Mouse (Mus musculus) myocyte (in vitro differentiated cells): ENCODE data around the gene Tlr13. TPM values are rescaled to one million over a fixed set of nuclear protein-coding genes. Genes with fewer than 3 reads are reported as not detected.

Source experiments
- H3K27me3 ChIP-seq: one replicate; pipeline ENCODE4 v1.6.1; 2011; ENCODE audit not compliant: control insufficient read depth, insufficient read depth, insufficient read length
- H3K36me3 ChIP-seq: one replicate; pipeline ENCODE4 v1.6.1; 2011; ENCODE audit not compliant: control insufficient read depth, insufficient read depth
- H3K4me2 ChIP-seq: one replicate; pipeline ENCODE4 v1.6.1; 2011; ENCODE audit warnings: low read depth, control low read depth
- H3K4me3 ChIP-seq: one replicate; pipeline ENCODE4 v1.5.1; 2011; ENCODE audit warnings: mild to moderate bottlenecking, control low read depth, moderate library complexity
- H3K79me2 ChIP-seq: one replicate; pipeline ENCODE4 v1.6.1; 2011; ENCODE audit not compliant: control insufficient read depth, insufficient read depth
- H3ac ChIP-seq: one replicate; pipeline ENCODE4 v1.6.1; 2011; ENCODE audit not compliant: control insufficient read depth, insufficient read length
- CEBPB ChIP-seq: IDR thresholded peaks from 2 replicates; pipeline ENCODE4 v1.6.1; 2011; ENCODE audit warnings: mild to moderate bottlenecking, moderate library complexity; ENCODE audit not compliant: poor library complexity, insufficient read depth, severe bottlenecking
- E2F4 ChIP-seq: IDR thresholded peaks from one replicate; pipeline ENCODE4 v1.6.1; 2011; ENCODE audit warnings: mild to moderate bottlenecking, control low read depth, moderate library complexity; ENCODE audit not compliant: insufficient read depth
- MAX ChIP-seq: IDR thresholded peaks from one replicate; pipeline ENCODE4 v1.6.1; 2011; ENCODE audit warnings: low read depth, mild to moderate bottlenecking, control low read depth
- MYOD1 ChIP-seq, 3 experiments: IDR thresholded peaks; one replicate each; pipeline ENCODE4 v1.6.1; 2011; ENCODE audit warnings: control low read depth in 2 of 3, low read depth in 2 of 3, mild to moderate bottlenecking in 2 of 3, moderate library complexity in 1 of 3; ENCODE audit not compliant: insufficient read length in 2 of 3, control insufficient read depth in 1 of 3
- MYOG ChIP-seq, 3 experiments: IDR thresholded peaks; one replicate each; pipeline ENCODE4 v1.6.1; 2011; ENCODE audit warnings: control low read depth in 2 of 3, low read depth in 2 of 3, mild to moderate bottlenecking in 2 of 3; ENCODE audit not compliant: insufficient read length in 2 of 3, control insufficient read depth in 1 of 3, insufficient read depth in 1 of 3
- POLR2A ChIP-seq: IDR thresholded peaks from one replicate; pipeline ENCODE4 v1.6.1; 2011; ENCODE audit warnings: low read depth, mild to moderate bottlenecking, control low read depth, moderate library complexity; ENCODE audit not compliant: insufficient read length
- POLR2AphosphoS2 ChIP-seq: IDR thresholded peaks from one replicate; pipeline ENCODE4 v1.6.1; 2011; ENCODE audit warnings: low read depth, control low read depth; ENCODE audit not compliant: insufficient read length
- REST ChIP-seq: IDR thresholded peaks from one replicate; pipeline ENCODE4 v1.6.1; 2011; ENCODE audit warnings: mild to moderate bottlenecking, control low read depth, moderate library complexity; ENCODE audit not compliant: insufficient read depth, insufficient read length
- SRF ChIP-seq: IDR thresholded peaks from one replicate; pipeline ENCODE4 v1.6.1; 2011; ENCODE audit warnings: low read depth; ENCODE audit not compliant: control insufficient read depth, insufficient read length
- TCF12 ChIP-seq: IDR thresholded peaks from one replicate; pipeline ENCODE4 v1.6.1; 2011; ENCODE audit warnings: mild to moderate bottlenecking, control low read depth; ENCODE audit not compliant: poor library complexity, insufficient read depth, severe bottlenecking
- TCF3 ChIP-seq: IDR thresholded peaks from one replicate; pipeline ENCODE4 v1.6.1; 2011; ENCODE audit warnings: low read depth, control low read depth; ENCODE audit not compliant: insufficient read length
- USF1 ChIP-seq: IDR thresholded peaks from one replicate; pipeline ENCODE4 v1.6.1; 2011; ENCODE audit warnings: low read depth, mild to moderate bottlenecking, control low read depth, moderate library complexity
- polyA plus RNA-seq: library from polyadenylated mRNA; unstranded; fragments of >200 nt; fragmentation: generic; extraction: Trizol; gene quantifications from one replicate; pipeline ENCODE4 v1.2.1, GENCODE M21; 2012; ENCODE audit warnings: missing spikeins

The Tlr13 gene
- polyA plus RNA-seq, 1 experiment, result not detected

DNA sequence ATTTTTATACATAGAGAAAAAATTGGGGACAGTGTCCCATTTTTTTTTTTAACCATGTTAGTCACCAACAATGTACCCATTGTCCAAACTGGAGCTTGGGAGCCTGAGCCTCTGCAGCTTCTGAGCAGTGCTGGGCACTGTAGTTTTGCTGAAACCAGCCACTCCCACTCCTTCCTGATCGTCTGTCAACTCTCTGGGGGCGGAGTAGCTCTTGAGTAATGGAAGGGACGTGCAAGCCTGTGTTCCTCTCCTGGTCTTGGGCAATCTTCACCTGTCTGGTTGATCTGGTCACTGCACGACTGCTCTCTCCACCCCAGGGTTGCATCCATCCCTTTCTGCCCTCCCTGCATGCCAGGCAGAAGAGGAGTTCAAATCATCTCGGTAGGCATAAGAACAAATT, 21.0 kb downstream of the Tlr13 start:
- H3K4me3 ChIP-seq, result no peak overlapping the region
- H3K36me3 ChIP-seq, result no peaks in the 10 kb centered on the region
- TF ChIP-seq TCF12, result no peak
- TF ChIP-seq SRF, result no peak
- TF ChIP-seq POLR2AphosphoS2, result no peak
- TF ChIP-seq CEBPB, result no peak
- TF ChIP-seq REST, result no peak
- no peak for TF ChIP-seq TCF3
- no peak for TF ChIP-seq USF1
- TF ChIP-seq MYOG (IDR thresholded peaks at IDR 0.05; ENCODE audit: control insufficient read depth in 1 of 3, insufficient read depth in 1 of 3, insufficient read length in 2 of 3, low read depth in 2 of 3), result no peak
- no peak for TF ChIP-seq POLR2A
- no peak for TF ChIP-seq MAX
- TF ChIP-seq MYOD1 (IDR thresholded peaks at IDR 0.05; ENCODE audit: control insufficient read depth in 1 of 3, insufficient read length in 2 of 3, low read depth in 2 of 3), result no peak
- TF ChIP-seq E2F4, result no peak
- H3K27me3 ChIP-seq, result no peaks in the 10 kb centered on the region
- H3K79me2 ChIP-seq, result no peaks in the 10 kb centered on the region
- H3K4me2 ChIP-seq, result no peak overlapping the region
- no peak overlapping the region for H3ac ChIP-seq

DNA sequence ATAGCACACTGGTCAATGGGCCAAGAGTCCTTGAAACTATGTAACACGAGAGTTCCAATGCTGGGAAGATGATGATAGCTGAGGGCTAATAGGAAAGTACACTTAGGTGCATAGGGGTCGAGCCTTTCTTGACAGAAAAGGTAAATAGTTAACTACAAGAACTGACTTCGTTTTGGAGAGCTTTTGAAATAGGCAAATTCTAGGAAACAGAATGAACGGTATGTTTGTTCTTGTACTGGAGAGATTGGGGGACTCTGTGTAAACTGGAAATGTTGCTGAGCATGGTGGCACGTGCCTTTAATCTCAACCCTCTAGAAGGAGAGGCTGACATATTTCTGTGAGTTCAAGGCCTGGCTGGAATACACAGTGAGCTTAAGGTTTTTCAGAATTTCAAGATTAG, 21.6 kb downstream of the Tlr13 start:
- H3ac ChIP-seq, result no peak overlapping the region

DNA sequence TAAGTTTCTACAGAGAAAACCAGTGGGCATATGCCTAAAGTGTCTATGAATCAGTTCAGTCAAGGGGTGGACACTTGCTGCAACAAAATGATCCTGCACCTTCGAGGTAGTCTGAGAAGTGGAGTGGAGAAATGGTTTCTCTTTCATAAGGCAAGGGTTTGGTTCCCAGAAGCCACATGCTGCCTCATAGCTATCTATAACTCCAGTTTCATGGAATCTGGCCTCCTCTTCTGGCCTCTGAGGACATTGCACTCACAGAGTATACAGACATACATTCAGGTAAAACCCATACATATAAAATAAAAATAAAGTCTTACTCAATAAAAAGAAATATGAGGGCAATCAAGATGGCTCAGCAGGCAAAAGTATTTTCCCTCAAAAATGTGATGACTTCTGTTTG, 22.1 kb downstream of the Tlr13 start:
- H3K36me3 ChIP-seq, result no peaks in the 10 kb centered on the region
- no peaks in the 10 kb centered on the region for H3K27me3 ChIP-seq
- TF ChIP-seq USF1, result no peak
- TF ChIP-seq TCF3, result no peak
- no peak for TF ChIP-seq MYOG (IDR thresholded peaks at IDR 0.05; ENCODE audit: control insufficient read depth in 1 of 3, insufficient read depth in 1 of 3, insufficient read length in 2 of 3, low read depth in 2 of 3)
- TF ChIP-seq CEBPB, result no peak
- no peak for TF ChIP-seq SRF
- no peak for TF ChIP-seq E2F4
- no peak for TF ChIP-seq POLR2A
- no peak for TF ChIP-seq MAX
- no peak for TF ChIP-seq POLR2AphosphoS2
- TF ChIP-seq MYOD1 (IDR thresholded peaks at IDR 0.05; ENCODE audit: control insufficient read depth in 1 of 3, insufficient read length in 2 of 3, low read depth in 2 of 3), result no peak
- no peak for TF ChIP-seq TCF12
- no peak for TF ChIP-seq REST
- H3K79me2 ChIP-seq, result no peaks in the 10 kb centered on the region
- no peak overlapping the region for H3ac ChIP-seq
- no peak overlapping the region for H3K4me3 ChIP-seq
- H3K4me2 ChIP-seq, result peak overlapping the region; percentile 42

More for the DNA sequence above, 21.6 kb downstream of the Tlr13 start:
- Histone ChIP-seq H3K4me3 (no peak overlapping the region), H3K4me2 (no peak overlapping the region), H3K27me3 (no peaks in the 10 kb centered on the region), H3K79me2 (no peaks in the 10 kb centered on the region), H3K36me3 (no peaks in the 10 kb centered on the region)
- no peak for TF ChIP-seq MYOG (IDR thresholded peaks at IDR 0.05; ENCODE audit: control insufficient read depth in 1 of 3, insufficient read depth in 1 of 3, insufficient read length in 2 of 3, low read depth in 2 of 3)
- TF ChIP-seq E2F4, result no peak
- TF ChIP-seq TCF3, result no peak
- TF ChIP-seq SRF, result no peak
- TF ChIP-seq POLR2A, result no peak
- TF ChIP-seq MYOD1 (IDR thresholded peaks at IDR 0.05; ENCODE audit: control insufficient read depth in 1 of 3, insufficient read length in 2 of 3, low read depth in 2 of 3), result no peak
- TF ChIP-seq MAX, result no peak
- TF ChIP-seq POLR2AphosphoS2, result no peak
- TF ChIP-seq CEBPB, result no peak
- TF ChIP-seq REST, result no peak
- TF ChIP-seq TCF12, result no peak
- TF ChIP-seq USF1, result no peak

DNA sequence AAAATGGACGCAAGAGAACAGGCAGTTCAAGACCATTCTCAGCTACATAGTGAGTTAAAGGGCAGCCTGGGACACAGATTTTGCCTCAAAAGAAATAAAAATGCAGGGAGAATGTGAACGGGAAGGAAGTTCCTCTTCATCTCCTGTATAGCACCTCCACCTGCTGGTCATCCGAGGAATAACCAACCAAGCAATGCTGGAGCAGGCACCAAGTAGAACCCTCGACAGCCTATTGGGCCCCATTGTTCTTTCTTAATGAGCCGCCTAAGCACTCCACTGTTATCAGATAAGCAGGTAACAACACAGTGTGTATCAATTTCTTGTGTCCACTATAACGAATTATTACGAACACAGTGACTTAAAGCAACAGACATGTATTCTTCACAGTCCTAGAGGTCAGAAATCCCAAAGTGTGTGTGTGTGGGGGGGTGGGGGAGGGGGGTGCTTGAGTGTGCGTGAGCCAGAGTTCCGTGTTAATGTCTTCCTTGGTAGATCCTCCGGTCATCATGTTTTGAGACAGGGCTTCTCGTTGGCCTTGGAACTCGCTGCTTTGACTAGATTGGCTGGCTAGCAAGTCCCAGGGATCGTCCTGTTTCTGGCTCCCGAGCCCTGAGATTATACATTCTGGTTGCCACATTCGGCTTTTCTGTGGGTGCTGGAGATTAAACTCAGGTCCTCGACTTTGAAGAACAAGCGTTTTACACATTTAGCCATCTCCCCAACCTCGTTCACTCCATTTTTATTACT, 28.3 kb downstream of the Tlr13 start:
- no peaks in the 10 kb centered on the region for H3K36me3 ChIP-seq
- no peak for TF ChIP-seq USF1
- TF ChIP-seq MYOG (IDR thresholded peaks at IDR 0.05; ENCODE audit: control insufficient read depth in 1 of 3, insufficient read depth in 1 of 3, insufficient read length in 2 of 3, low read depth in 2 of 3), result no peak
- no peak for TF ChIP-seq E2F4
- no peak for TF ChIP-seq REST
- TF ChIP-seq CEBPB, result no peak
- TF ChIP-seq TCF12, result no peak
- TF ChIP-seq POLR2AphosphoS2, result no peak
- TF ChIP-seq MYOD1 (IDR thresholded peaks at IDR 0.05; ENCODE audit: control insufficient read depth in 1 of 3, insufficient read length in 2 of 3, low read depth in 2 of 3), result no peak
- no peak for TF ChIP-seq SRF
- TF ChIP-seq POLR2A, result no peak
- TF ChIP-seq MAX, result no peak
- no peaks in the 10 kb centered on the region for H3K79me2 ChIP-seq
- no peak overlapping the region for H3K4me3 ChIP-seq
- no peaks in the 10 kb centered on the region for H3K27me3 ChIP-seq
- H3ac ChIP-seq, result no peak overlapping the region
- peak overlapping the region; percentile 72 for H3K4me2 ChIP-seq
